Mouse (Mus musculus) MEL (cell line): ENCODE measurements at regions not wholly inside any gene's neighbourhood (a gene's known extent, or its start where the extent isn't known, plus 50 kb on each side); places are given as distances from the start of the nearest gene placed in this dataset.

Experiments used
- DNase-seq: peaks from one replicate; pipeline ENCODE4 v3.0.0; 2011; ENCODE audit warnings: low read depth, low spot score
- H3K27ac ChIP-seq: 2 replicates; pipeline ENCODE4 v1.5.1; 2012; ENCODE audit warnings: low read depth, mild to moderate bottlenecking, control low read depth, low read length, moderate library complexity; ENCODE audit not compliant: control insufficient read depth
- H3K27me3 ChIP-seq, 2 experiments: fragments of 150-350 bp in 1 of 2; sonication (generic) in 1 of 2; 2 replicates each; pipeline ENCODE4 v1.6.1; 2012; ENCODE audit warnings: low read length in 2 of 2, mild to moderate bottlenecking in 2 of 2, improper control_type of control experiment in 1 of 2, moderate library complexity in 1 of 2; ENCODE audit not compliant: insufficient read depth in 2 of 2, control insufficient read depth in 1 of 2
- H3K36me3 ChIP-seq, 2 experiments: 2 replicates each; pipeline ENCODE4 v1.6.1; 2012 to 2014; ENCODE audit warnings: low read length in 2 of 2, improper control_type of control experiment in 1 of 2, inconsistent platforms in 1 of 2, mild to moderate bottlenecking in 1 of 2; ENCODE audit not compliant: insufficient read depth in 2 of 2, control insufficient read depth in 1 of 2
- H3K4me1 ChIP-seq, 2 experiments: fragments of 150-350 bp in 1 of 2; sonication (generic) in 1 of 2; 2 replicates each; pipeline ENCODE4 v1.6.1; 2012; ENCODE audit warnings: low read length in 2 of 2, improper control_type of control experiment in 1 of 2, mild to moderate bottlenecking in 1 of 2; ENCODE audit not compliant: insufficient read depth in 2 of 2, control insufficient read depth in 1 of 2
- H3K4me3 ChIP-seq, 2 experiments: fragments of 150-350 bp in 1 of 2; sonication (generic) in 1 of 2; 2 replicates each; pipeline ENCODE4 v1.5.1; 2012; ENCODE audit warnings: low read depth in 2 of 2, low read length in 2 of 2, mild to moderate bottlenecking in 2 of 2, moderate library complexity in 2 of 2, control low read depth in 1 of 2, improper control_type of control experiment in 1 of 2; ENCODE audit not compliant: control insufficient read depth in 1 of 2, insufficient read depth in 1 of 2
- H3K79me2 ChIP-seq: 2 replicates; pipeline ENCODE4 v1.6.1; 2012; ENCODE audit warnings: mild to moderate bottlenecking, low read length, moderate library complexity; ENCODE audit not compliant: control insufficient read depth, poor library complexity, insufficient read depth
- H3K9ac ChIP-seq: 2 replicates; pipeline ENCODE4 v1.6.1; 2012; ENCODE audit warnings: low read depth, mild to moderate bottlenecking, control low read depth, low read length, moderate library complexity; ENCODE audit not compliant: control insufficient read depth, poor library complexity, severe bottlenecking
- H3K9me3 ChIP-seq: fragments of 150-350 bp; sonication (generic); replicated peaks from 2 replicates; pipeline ENCODE4 v1.6.1; 2012; ENCODE audit warnings: mild to moderate bottlenecking, low read length, improper control_type of control experiment, moderate library complexity; ENCODE audit not compliant: insufficient read depth
- CHD2 ChIP-seq: IDR thresholded peaks from 2 replicates; pipeline ENCODE4 v1.6.1; 2011; ENCODE audit warnings: low read length, improper control_type of control experiment
- EP300 ChIP-seq, 2 experiments: IDR thresholded peaks; 2 replicates each; pipeline ENCODE4 v1.6.1; 2011; ENCODE audit warnings: improper control_type of control experiment in 2 of 2, low read length in 2 of 2, low read depth in 1 of 2, mild to moderate bottlenecking in 1 of 2
- GATA1 ChIP-seq: IDR thresholded peaks from 2 replicates; pipeline ENCODE4 v1.6.1; 2011; ENCODE audit warnings: low read depth, low read length, improper control_type of control experiment
- KAT2A ChIP-seq: conservative IDR thresholded peaks from 2 replicates; pipeline ENCODE4 v1.6.1; 2012; ENCODE audit warnings: low read depth, low read length, improper control_type of control experiment, inconsistent platforms
- MAFK ChIP-seq: IDR thresholded peaks from 2 replicates; pipeline ENCODE4 v1.6.1; 2011; ENCODE audit warnings: low read depth, mild to moderate bottlenecking, low read length, improper control_type of control experiment, borderline replicate concordance
- MAZ ChIP-seq: IDR thresholded peaks from 2 replicates; pipeline ENCODE4 v1.6.1; 2012; ENCODE audit warnings: low read depth, mild to moderate bottlenecking, inconsistent platforms, low read length, improper control_type of control experiment
- MEF2A ChIP-seq: IDR thresholded peaks from 2 replicates; pipeline ENCODE4 v1.6.1; 2014; ENCODE audit warnings: low read depth, mild to moderate bottlenecking, inconsistent platforms, low read length, improper control_type of control experiment; ENCODE audit not compliant: poor library complexity, insufficient replicate concordance, severe bottlenecking; ENCODE audit errors: extremely low read depth
- MYC ChIP-seq: IDR thresholded peaks from 2 replicates; pipeline ENCODE4 v1.6.1; 2011; ENCODE audit warnings: low read depth, mild to moderate bottlenecking, low read length, improper control_type of control experiment, moderate library complexity
- NELFE ChIP-seq: IDR thresholded peaks from 2 replicates; pipeline ENCODE4 v1.6.1; 2011; ENCODE audit warnings: low read depth, low read length, improper control_type of control experiment
- RAD21 ChIP-seq: IDR thresholded peaks from 2 replicates; pipeline ENCODE4 v1.6.1; 2011; ENCODE audit warnings: mild to moderate bottlenecking, low read depth, low read length, improper control_type of control experiment
- RCOR1 ChIP-seq: IDR thresholded peaks from 2 replicates; pipeline ENCODE4 v1.6.1; 2012; ENCODE audit warnings: low read depth, mild to moderate bottlenecking, inconsistent platforms, low read length, improper control_type of control experiment
- SMC3 ChIP-seq: IDR thresholded peaks from 2 replicates; pipeline ENCODE4 v1.6.1; 2011; ENCODE audit warnings: low read depth, low read length, improper control_type of control experiment
- TAL1 ChIP-seq: IDR thresholded peaks from 2 replicates; pipeline ENCODE4 v1.6.1; 2012; ENCODE audit warnings: mild to moderate bottlenecking, inconsistent platforms, low read length, moderate library complexity, mixed read lengths
- TBP ChIP-seq: IDR thresholded peaks from 2 replicates; pipeline ENCODE4 v1.8.0; 2011; ENCODE audit warnings: low read depth, low read length, improper control_type of control experiment
- UBTF ChIP-seq: IDR thresholded peaks from 2 replicates; pipeline ENCODE4 v1.6.1; 2012; ENCODE audit warnings: low read depth, mild to moderate bottlenecking, inconsistent platforms, low read length, improper control_type of control experiment, moderate library complexity, borderline replicate concordance; ENCODE audit not compliant: insufficient read depth
- USF1 ChIP-seq: IDR thresholded peaks from 2 replicates; pipeline ENCODE4 v1.6.1; 2014; ENCODE audit warnings: low read depth, mild to moderate bottlenecking, inconsistent platforms, low read length, improper control_type of control experiment, moderate library complexity
- ZKSCAN1 ChIP-seq: IDR thresholded peaks from 2 replicates; pipeline ENCODE4 v1.6.1; 2012; ENCODE audit warnings: low read depth, mild to moderate bottlenecking, inconsistent platforms, low read length, improper control_type of control experiment, moderate library complexity
- ZMIZ1 ChIP-seq: IDR thresholded peaks from 2 replicates; pipeline ENCODE4 v1.6.1; 2012; ENCODE audit warnings: low read depth, mild to moderate bottlenecking, inconsistent platforms, low read length, improper control_type of control experiment, moderate library complexity

GRCm38 (mm10) chr12:74792036-74792435 lies 385.1 kb downstream of the Kcnh5 start:
- H3K4me3 ChIP-seq, result no peak overlapping the region
- no peaks in the 10 kb centered on the region for H3K4me1 ChIP-seq
- H3K9me3 ChIP-seq, result no peaks in the 10 kb centered on the region
- DNase-seq, result no peak
- TF ChIP-seq ZMIZ1 (no peak), TBP (no peak), SMC3 (no peak), TAL1 (no peak), EP300 (IDR thresholded peaks at IDR 0.05; ENCODE audit: low read depth in 1 of 2, low read length in 2 of 2) (no peak)
- no peaks in the 10 kb centered on the region for H3K27me3 ChIP-seq
- H3K79me2 ChIP-seq, result no peaks in the 10 kb centered on the region
- no peaks in the 10 kb centered on the region for H3K36me3 ChIP-seq
- H3K27ac ChIP-seq, result no peak overlapping the region
- no peak overlapping the region for H3K9ac ChIP-seq

- TF ChIP-seq UBTF (no peak), NELFE (no peak), GATA1 (no peak), MAFK (no peak), KAT2A (no peak), CHD2 (no peak), USF1 (no peak), ZKSCAN1 (no peak)
- DNase-seq, result no peak
Measured at GRCm38 (mm10) chr12:74762284-74762683, 414.8 kb downstream of the Kcnh5 start.

GRCm38 (mm10) chr12:74745051-74745450 lies 428.9 kb upstream of the Gm11042 start:
- H3K9ac ChIP-seq, result no peak overlapping the region
- H3K4me1 ChIP-seq, result no peaks in the 10 kb centered on the region
- H3K27ac ChIP-seq, result no peak overlapping the region
- no peak for TF ChIP-seq GATA1
- TF ChIP-seq USF1, result no peak
- TF ChIP-seq RCOR1, result no peak
- TF ChIP-seq RAD21, result no peak
- TF ChIP-seq EP300 (IDR thresholded peaks at IDR 0.05; ENCODE audit: low read depth in 1 of 2, low read length in 2 of 2), result no peak
- no peak for TF ChIP-seq MYC
- no peak for TF ChIP-seq MEF2A
- no peak for TF ChIP-seq CHD2
- no peak for TF ChIP-seq MAZ
- no peaks in the 10 kb centered on the region for H3K27me3 ChIP-seq
- no peak for DNase-seq
- H3K4me3 ChIP-seq, result no peak overlapping the region
- no peaks in the 10 kb centered on the region for H3K36me3 ChIP-seq
- no peaks in the 10 kb centered on the region for H3K79me2 ChIP-seq
- H3K9me3 ChIP-seq, result no peaks in the 10 kb centered on the region

More at GRCm38 (mm10) chr12:74762284-74762683, 414.8 kb downstream of the Kcnh5 start:
- Histone ChIP-seq H3K4me3 (no peak overlapping the region), H3K79me2 (no peaks in the 10 kb centered on the region), H3K36me3 (no peaks in the 10 kb centered on the region), H3K27ac (no peak overlapping the region), H3K4me1 (no peaks in the 10 kb centered on the region), H3K9ac (no peak overlapping the region), H3K9me3 (no peaks in the 10 kb centered on the region), H3K27me3 (no peaks in the 10 kb centered on the region)
